ENCODE assay signal across 17 mouse cellular contexts in the genomic region with DNA sequence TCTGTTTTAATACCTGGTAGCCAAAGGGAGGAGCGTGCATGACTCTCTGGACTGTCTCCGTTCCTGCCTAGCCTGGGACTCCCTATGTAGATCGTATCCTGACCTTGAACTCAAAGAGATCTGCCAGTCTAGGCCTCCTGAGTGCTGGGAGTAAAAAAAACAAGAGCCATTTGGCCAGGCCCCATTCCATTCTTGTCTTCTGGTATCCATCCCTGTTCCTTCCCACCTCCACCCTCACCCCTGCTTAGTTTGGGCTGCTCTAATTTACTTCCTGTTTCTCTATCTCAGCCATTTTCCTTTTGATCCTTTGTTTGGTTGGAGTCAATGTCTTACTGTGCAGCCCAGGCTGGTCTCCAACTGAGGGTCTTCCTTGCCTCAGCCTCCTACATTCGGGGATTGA.
"Had no signal": no experiment of that assay in that cellular context is flagged by ENCODE, and none has a peak within 500 bp of the region (broad histone marks: within the 10 kb centered on the region; RNA-seq: fewer than 3 reads in every experiment).

No protein-coding gene starts in this region.

- H3K9me3 ChIP-seq: lung, embryonic 15.5 days; megakaryocyte, embryonic 14.5 days; midbrain, embryonic 13.5 days; midbrain, embryonic 15.5 days; neural tube, embryonic 12.5 days; stomach, embryonic 15.5 days had no signal

- ATAC-seq: lung, postnatal 0 days; midbrain, embryonic 13.5 days; midbrain, embryonic 15.5 days had no signal

- H3K4me1 ChIP-seq: lung, embryonic 15.5 days; midbrain, embryonic 13.5 days; midbrain, embryonic 15.5 days; neural tube, embryonic 12.5 days; stomach, embryonic 15.5 days had no signal

- DNase-seq: lung, adult 2 months; lung, postnatal 14 days; lung, postnatal 36 days; right cerebral cortex, postnatal 14 days; thymus, adult 2 months; thymus, postnatal 25 days; thymus, postnatal 4 days had no signal

- H3K36me3 ChIP-seq: lung, embryonic 15.5 days; midbrain, embryonic 13.5 days; midbrain, embryonic 15.5 days; neural tube, embryonic 12.5 days; stomach, embryonic 15.5 days had no signal

- H3K27me3 ChIP-seq: lung, embryonic 15.5 days; midbrain, embryonic 13.5 days; midbrain, embryonic 15.5 days; neural tube, embryonic 12.5 days; stomach, embryonic 15.5 days had no signal

- H3K4me2 ChIP-seq: lung, embryonic 15.5 days; midbrain, embryonic 11.5 days; midbrain, embryonic 13.5 days; midbrain, embryonic 15.5 days; neural tube, embryonic 12.5 days; stomach, embryonic 15.5 days had no signal

- H3K9ac ChIP-seq: lung, embryonic 15.5 days; midbrain, embryonic 13.5 days; midbrain, embryonic 15.5 days; neural tube, embryonic 12.5 days; stomach, embryonic 15.5 days had no signal

- H3K4me3 ChIP-seq: lung, embryonic 15.5 days; megakaryocyte, embryonic 14.5 days; midbrain, embryonic 13.5 days; midbrain, embryonic 15.5 days; neural tube, embryonic 12.5 days; stomach, embryonic 15.5 days had no signal

- H3K27ac ChIP-seq: lung, embryonic 15.5 days; macrophage; midbrain, embryonic 13.5 days; midbrain, embryonic 15.5 days; neural tube, embryonic 12.5 days; stomach, embryonic 15.5 days; stomach, postnatal 0 days had no signal
